Mouse (Mus musculus) kidney, embryonic 16.5 days (tissue): ENCODE measurements at regions not wholly inside any gene's neighbourhood (a gene's known extent, or its start where the extent isn't known, plus 50 kb on each side); places are given as distances from the start of the nearest gene placed in this dataset.

Experiments
- ATAC-seq: fragments of 200-750 bp; cut with Nextera tagmentation; 2 replicates; pipeline ENCODE4 v1.8.0; 2017; ENCODE audit warnings: moderate TSS enrichment; ENCODE audit not compliant: low FRiP score, low TSS enrichment
- H3K27ac ChIP-seq: fragments of 300-500 bp; sonication (generic); 2 replicates; pipeline ENCODE4 v1.5.1; 2014; ENCODE audit warnings: low read length
- H3K27me3 ChIP-seq: fragments of 300-500 bp; sonication (generic); 2 replicates; pipeline ENCODE4 v1.6.1; 2014; ENCODE audit warnings: low read length, control low read depth, mixed read lengths; ENCODE audit not compliant: insufficient read depth
- H3K36me3 ChIP-seq: fragments of 300-500 bp; sonication (generic); 2 replicates; pipeline ENCODE4 v1.6.1; 2014; ENCODE audit warnings: low read length, control low read depth, mixed read lengths; ENCODE audit not compliant: insufficient read depth
- H3K4me1 ChIP-seq: fragments of 300-500 bp; sonication (generic); 2 replicates; pipeline ENCODE4 v1.6.1; 2014; ENCODE audit warnings: low read length, control low read depth, mixed read lengths; ENCODE audit not compliant: insufficient read depth
- H3K4me2 ChIP-seq: fragments of 300-500 bp; sonication (generic); replicated peaks from 2 replicates; pipeline ENCODE4 v1.6.1; 2014; ENCODE audit warnings: low read depth, low read length
- H3K4me3 ChIP-seq: fragments of 300-500 bp; sonication (generic); 2 replicates; pipeline ENCODE4 v1.5.1; 2014; ENCODE audit warnings: mild to moderate bottlenecking, low read length
- H3K9ac ChIP-seq: fragments of 300-500 bp; sonication (generic); replicated peaks from 2 replicates; pipeline ENCODE4 v1.6.1; 2014; ENCODE audit warnings: low read length
- H3K9me3 ChIP-seq: fragments of 300-500 bp; sonication (generic); 2 replicates; pipeline ENCODE4 v1.6.1; 2016; ENCODE audit warnings: low read length, control low read depth
- WGBS: fragments of 180-500 bp; shearing (Covaris S2); extraction: QIAGEN DNeasy Blood & Tissue Kit; methylation state at CpG from one replicate; pipeline ENCODE4 v1.1.7; 2014; 5-methylcytosine and 5-hydroxymethylcytosine counted together

GRCm38 (mm10) chr15:87178646-87179045, 365.5 kb upstream of the Fam19a5 start:
- no peak overlapping the region for H3K27ac ChIP-seq
- no peak overlapping the region for H3K9ac ChIP-seq
- no peaks in the 10 kb centered on the region for H3K27me3 ChIP-seq
- no peak overlapping the region for H3K4me3 ChIP-seq
- WGBS = 69% methylated on average over 7 of the region's 7 CpGs
- H3K36me3 ChIP-seq = no peaks in the 10 kb centered on the region
- no peak overlapping the region for H3K4me2 ChIP-seq
- no peaks in the 10 kb centered on the region for H3K9me3 ChIP-seq
- H3K4me1 ChIP-seq = no peaks in the 10 kb centered on the region
- ATAC-seq = no peak

DNA sequence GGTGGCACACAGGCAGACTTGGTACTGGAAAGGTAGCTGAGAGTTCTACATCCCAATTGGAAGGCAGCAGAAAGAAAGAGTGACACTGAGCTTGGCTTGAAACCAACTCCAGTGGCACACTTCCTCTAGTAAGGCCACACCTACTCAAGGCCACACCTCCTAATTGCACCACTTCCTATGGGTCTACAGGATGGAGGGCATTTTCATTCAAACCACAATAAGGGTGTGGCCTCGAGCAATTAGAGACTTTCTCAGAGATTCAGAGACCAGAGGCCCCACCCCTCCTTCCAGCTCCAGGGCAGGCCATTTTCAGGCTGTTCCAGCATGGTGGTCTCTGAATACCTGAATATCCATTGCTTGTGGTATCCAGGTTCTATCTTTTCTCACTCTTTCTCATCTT, 363.3 kb upstream of the Fam19a5 start:
- no peak overlapping the region for H3K9ac ChIP-seq
- H3K9me3 ChIP-seq = no peaks in the 10 kb centered on the region
- WGBS = 67% methylated on average over 1 of the region's 1 CpGs
- no peak overlapping the region for H3K27ac ChIP-seq
- H3K4me1 ChIP-seq = no peaks in the 10 kb centered on the region
- H3K4me3 ChIP-seq = no peak overlapping the region
- no peak overlapping the region for H3K4me2 ChIP-seq
- H3K27me3 ChIP-seq = no peaks in the 10 kb centered on the region
- no peak for ATAC-seq
- no peaks in the 10 kb centered on the region for H3K36me3 ChIP-seq

DNA sequence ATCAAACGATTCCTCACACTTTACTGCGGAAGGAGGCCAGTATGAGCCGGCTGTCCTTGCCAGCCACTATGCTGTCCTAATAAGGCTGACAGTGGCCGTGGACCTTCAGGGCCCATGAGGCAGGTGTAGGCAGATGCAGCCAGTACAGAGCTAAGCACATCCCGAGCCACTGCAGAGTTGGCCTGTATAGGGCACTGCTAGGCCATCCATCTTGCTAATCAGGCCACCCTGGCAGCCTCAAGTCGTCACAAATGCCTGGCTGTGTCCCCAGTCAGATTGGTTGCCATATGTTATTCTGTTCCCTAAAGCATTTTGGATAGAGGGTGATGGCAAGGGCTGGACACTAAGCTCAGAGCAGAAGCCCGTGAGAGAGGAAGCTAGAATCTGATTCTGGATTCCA, 359.9 kb upstream of the Fam19a5 start:
- WGBS = 59% methylated on average over 7 of the region's 7 CpGs
- H3K4me3 ChIP-seq = no peak overlapping the region
- H3K4me1 ChIP-seq = no peaks in the 10 kb centered on the region
- H3K9me3 ChIP-seq = no peaks in the 10 kb centered on the region
- no peak for ATAC-seq
- no peaks in the 10 kb centered on the region for H3K36me3 ChIP-seq
- H3K9ac ChIP-seq = no peak overlapping the region
- no peak overlapping the region for H3K27ac ChIP-seq
- no peak overlapping the region for H3K4me2 ChIP-seq
- no peaks in the 10 kb centered on the region for H3K27me3 ChIP-seq

DNA sequence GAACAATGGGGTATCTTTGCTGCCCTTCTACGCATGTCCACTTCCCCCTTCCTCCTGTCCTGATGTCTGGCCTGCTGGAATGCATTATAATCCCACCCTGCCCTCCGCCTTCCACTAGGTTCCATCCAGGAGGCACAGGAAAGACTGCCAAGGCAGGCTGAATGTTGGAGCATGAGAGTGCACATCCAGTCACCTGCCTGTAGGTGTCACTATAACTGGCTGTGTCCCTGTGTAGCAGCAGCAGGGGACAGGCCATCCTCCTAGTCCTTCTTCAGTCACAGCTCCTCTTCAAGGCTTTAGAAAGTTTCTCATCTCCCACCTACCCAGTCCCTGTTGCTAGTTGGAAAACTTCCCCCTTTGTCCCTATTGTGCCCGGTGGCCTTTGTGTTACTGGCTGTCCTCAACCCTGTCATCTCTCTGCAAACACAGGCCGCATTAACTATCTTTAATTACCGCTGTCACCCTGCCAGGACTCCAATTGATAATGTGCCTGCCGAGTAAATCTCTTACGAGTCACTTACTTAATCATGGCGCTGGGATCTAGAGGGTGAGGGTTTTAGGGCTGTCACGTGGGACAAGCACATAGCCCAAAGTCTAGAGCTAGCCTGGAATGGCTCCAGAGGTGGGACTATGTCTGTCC, 355.2 kb upstream of the Fam19a5 start:
- H3K9ac ChIP-seq = no peak overlapping the region
- 80% methylated on average over 9 of the region's 9 CpGs for WGBS

GRCm38 (mm10) chr15:87191901-87192300, 352.2 kb upstream of the Fam19a5 start:
- H3K27ac ChIP-seq = no peak overlapping the region
- no peaks in the 10 kb centered on the region for H3K36me3 ChIP-seq
- H3K27me3 ChIP-seq = no peaks in the 10 kb centered on the region
- H3K4me3 ChIP-seq = no peak overlapping the region
- H3K4me2 ChIP-seq = no peak overlapping the region
- no peak overlapping the region for H3K9ac ChIP-seq
- H3K4me1 ChIP-seq = no peaks in the 10 kb centered on the region
- WGBS = 79% methylated on average over 4 of the region's 4 CpGs
- no peak for ATAC-seq
- H3K9me3 ChIP-seq = no peaks in the 10 kb centered on the region

More for the DNA sequence above, 355.2 kb upstream of the Fam19a5 start:
- H3K27me3 ChIP-seq = no peaks in the 10 kb centered on the region
- no peaks in the 10 kb centered on the region for H3K9me3 ChIP-seq
- H3K4me3 ChIP-seq = no peak overlapping the region
- ATAC-seq = no peak
- H3K4me1 ChIP-seq = no peaks in the 10 kb centered on the region
- H3K4me2 ChIP-seq = no peak overlapping the region
- H3K27ac ChIP-seq = no peak overlapping the region
- H3K36me3 ChIP-seq = no peaks in the 10 kb centered on the region

GRCm38 (mm10) chr15:87196306-87196893, 347.7 kb upstream of the Fam19a5 start:
- H3K27ac ChIP-seq = no peak overlapping the region
- H3K9me3 ChIP-seq = no peaks in the 10 kb centered on the region
- H3K4me2 ChIP-seq = no peak overlapping the region
- H3K4me1 ChIP-seq = no peaks in the 10 kb centered on the region
- no peak for ATAC-seq
- no peak overlapping the region for H3K4me3 ChIP-seq
- H3K36me3 ChIP-seq = no peaks in the 10 kb centered on the region
- WGBS = 53% methylated on average over 6 of the region's 6 CpGs
- no peaks in the 10 kb centered on the region for H3K27me3 ChIP-seq
- no peak overlapping the region for H3K9ac ChIP-seq

DNA sequence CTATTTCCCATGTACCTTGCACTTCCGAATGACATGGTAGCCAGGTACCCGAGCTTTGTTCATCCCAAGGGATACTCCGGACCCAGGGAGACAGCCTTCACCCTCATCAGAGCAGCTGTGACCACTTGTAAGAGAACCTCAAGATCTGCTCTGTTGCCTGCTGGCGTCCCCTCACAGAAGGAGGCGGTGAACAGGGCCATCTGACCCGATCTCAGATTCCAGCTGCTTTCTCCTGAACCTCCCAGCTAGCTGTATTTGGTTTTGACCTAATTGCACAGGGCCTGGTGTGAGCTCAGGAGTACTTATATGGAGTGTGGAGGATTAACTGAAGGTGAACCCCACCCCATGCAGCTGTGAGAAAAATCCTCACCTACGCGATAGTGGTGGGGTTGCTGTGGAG, 344.5 kb upstream of the Fam19a5 start:
- Histone ChIP-seq H3K27ac (no peak overlapping the region), H3K4me2 (no peak overlapping the region), H3K27me3 (no peaks in the 10 kb centered on the region), H3K9ac (no peak overlapping the region), H3K36me3 (no peaks in the 10 kb centered on the region), H3K4me1 (no peaks in the 10 kb centered on the region), H3K4me3 (no peak overlapping the region), H3K9me3 (no peaks in the 10 kb centered on the region)
- no peak for ATAC-seq
- WGBS = 80% methylated on average over 8 of the region's 8 CpGs

DNA sequence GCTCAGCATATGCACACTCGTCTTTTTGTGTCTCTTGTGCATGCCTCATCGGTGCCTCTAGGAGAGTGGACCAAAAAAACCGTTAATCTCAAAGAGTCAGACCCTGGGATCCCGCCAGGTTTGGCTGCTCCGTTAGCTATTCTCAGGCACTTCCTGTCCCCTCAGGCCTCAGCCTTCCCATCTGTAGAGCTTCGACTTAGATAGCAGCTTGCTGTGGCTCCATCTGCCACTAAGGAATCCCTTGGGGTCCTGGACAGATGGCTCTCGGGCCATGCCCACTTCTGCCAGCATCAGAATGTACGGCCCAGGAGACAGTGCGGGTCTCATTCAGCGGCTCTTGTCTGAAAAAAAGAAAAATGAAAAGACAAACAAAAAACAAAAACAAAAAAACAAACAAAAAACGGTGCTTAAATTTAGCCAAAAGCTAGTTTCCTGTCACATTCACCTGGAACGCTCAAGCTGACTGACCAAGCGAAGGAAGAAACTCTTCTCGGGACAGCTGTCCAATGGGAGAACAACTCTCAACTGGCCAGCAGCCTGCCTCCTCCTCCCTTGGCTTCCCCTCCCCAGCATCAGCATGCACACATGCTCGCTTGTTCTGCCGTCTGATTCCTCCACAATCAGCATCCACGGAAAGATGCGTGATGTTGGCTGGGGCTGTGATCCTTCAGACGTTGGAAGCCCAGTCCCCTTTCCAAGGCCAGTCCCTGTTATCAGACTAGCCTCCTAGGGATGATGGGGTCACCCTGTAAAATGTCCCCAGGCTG, 343.6 kb upstream of the Fam19a5 start:
- 67% methylated on average over 19 of the region's 19 CpGs for whole genome bisulfite sequencing
- no peaks in the 10 kb centered on the region for H3K4me1 ChIP-seq
- H3K9me3 ChIP-seq = no peaks in the 10 kb centered on the region
- no peaks in the 10 kb centered on the region for H3K36me3 ChIP-seq
- H3K4me2 ChIP-seq = no peak overlapping the region
- ATAC-seq = no peak
- no peaks in the 10 kb centered on the region for H3K27me3 ChIP-seq
- no peak overlapping the region for H3K4me3 ChIP-seq
- H3K27ac ChIP-seq = no peak overlapping the region
- H3K9ac ChIP-seq = no peak overlapping the region

- Histone ChIP-seq H3K9me3 (no peaks in the 10 kb centered on the region), H3K9ac (no peak overlapping the region), H3K36me3 (no peaks in the 10 kb centered on the region), H3K4me3 (no peak overlapping the region), H3K27me3 (no peaks in the 10 kb centered on the region), H3K4me1 (no peaks in the 10 kb centered on the region), H3K27ac (no peak overlapping the region), H3K4me2 (no peak overlapping the region)
- no peak for ATAC-seq
- WGBS = 72% methylated on average over 7 of the region's 7 CpGs
Observed at GRCm38 (mm10) chr15:87201055-87201454, 343.0 kb upstream of the Fam19a5 start.

GRCm38 (mm10) chr15:87229951-87230350, 314.1 kb upstream of the Fam19a5 start:
- H3K36me3 ChIP-seq = no peaks in the 10 kb centered on the region
- no peak overlapping the region for H3K9ac ChIP-seq
- H3K4me2 ChIP-seq = no peak overlapping the region
- H3K27me3 ChIP-seq = no peaks in the 10 kb centered on the region
- H3K27ac ChIP-seq = no peak overlapping the region
- WGBS = 76% methylated on average over 3 of the region's 3 CpGs
- no peak for ATAC-seq
- H3K9me3 ChIP-seq = no peaks in the 10 kb centered on the region
- no peaks in the 10 kb centered on the region for H3K4me1 ChIP-seq
- no peak overlapping the region for H3K4me3 ChIP-seq
